Mouse (Mus musculus) spleen, postnatal 14 days (tissue): ENCODE measurements around the gene Nlgn2.

Experiments used
- DNase-seq, 2 experiments: peaks; one replicate each; pipeline ENCODE4 v3.0.0; 2021 to 2022; ENCODE audit warnings: low spot score in 2 of 2

Gene Nlgn2

DNA sequence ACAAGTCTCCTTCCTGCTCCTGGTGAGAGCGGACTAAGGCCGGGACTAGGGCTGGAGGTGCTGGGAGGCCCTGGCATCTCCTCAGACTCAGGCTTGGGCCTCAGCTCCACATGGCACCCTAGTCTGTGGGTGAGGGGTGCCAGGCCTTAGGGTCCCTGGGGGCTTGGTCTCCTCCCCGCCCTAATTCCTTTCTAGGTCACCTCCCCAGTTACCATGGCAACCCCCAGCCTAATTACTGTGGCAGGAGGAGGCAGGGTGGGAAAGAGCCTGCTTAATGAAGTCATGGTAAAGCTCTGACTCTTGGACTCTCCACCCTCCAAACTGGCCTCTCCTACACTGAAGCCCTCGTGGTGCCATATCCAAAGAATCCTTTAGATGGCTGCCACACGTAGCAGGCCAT, 8.8 kb downstream of the Nlgn2 start:
- no peak for DNase-seq

GRCm38 (mm10) chr11:69823456-69823855, 14.1 kb downstream of the Nlgn2 start:
- DNase-seq = no peak

DNA sequence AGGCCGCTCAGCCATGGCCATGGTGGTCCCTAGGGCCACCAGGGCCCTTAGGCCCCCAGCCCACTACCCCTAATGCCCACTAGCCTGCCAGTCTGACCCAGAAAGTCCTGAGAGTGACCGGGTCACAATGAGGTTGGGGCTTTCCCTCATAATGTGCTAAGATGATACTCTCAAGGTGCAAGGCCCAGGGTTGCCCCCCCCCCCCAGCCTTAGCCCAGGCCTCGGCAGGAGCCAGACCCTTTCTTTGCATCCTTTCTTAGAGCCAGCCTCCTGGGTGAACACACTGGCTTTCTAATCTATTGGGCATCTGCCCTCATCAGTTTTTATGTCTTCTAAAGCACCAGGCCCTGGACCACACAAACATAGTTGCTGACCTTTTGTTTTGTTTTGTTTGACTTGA, 15.5 kb downstream of the Nlgn2 start, which contains the start of gene Spem1:
Gene Spem1 (minus strand): TSS at position 101 of the 400 bp plus-strand sequence.
- DNase-seq = no peak

DNA sequence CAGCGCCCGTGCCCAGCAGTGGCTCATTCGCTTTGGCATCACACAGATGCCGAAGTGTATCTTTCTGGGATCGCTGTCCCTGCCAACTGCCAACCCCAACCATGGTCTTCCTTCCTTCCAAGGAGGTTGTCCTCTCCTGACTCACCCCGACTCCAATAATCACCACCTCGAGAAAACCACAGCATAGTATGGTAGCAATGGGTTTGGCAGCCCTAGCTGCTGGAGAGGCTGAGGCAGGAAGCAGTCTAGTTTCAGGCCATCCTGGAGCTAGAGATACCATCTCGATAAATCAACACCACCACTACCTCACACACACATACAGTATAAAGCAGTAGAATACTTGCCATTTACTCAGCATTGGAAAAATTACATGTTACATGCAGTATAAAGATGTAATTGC, 18.7 kb downstream of the Nlgn2 start:
- DNase-seq = no peak

DNA sequence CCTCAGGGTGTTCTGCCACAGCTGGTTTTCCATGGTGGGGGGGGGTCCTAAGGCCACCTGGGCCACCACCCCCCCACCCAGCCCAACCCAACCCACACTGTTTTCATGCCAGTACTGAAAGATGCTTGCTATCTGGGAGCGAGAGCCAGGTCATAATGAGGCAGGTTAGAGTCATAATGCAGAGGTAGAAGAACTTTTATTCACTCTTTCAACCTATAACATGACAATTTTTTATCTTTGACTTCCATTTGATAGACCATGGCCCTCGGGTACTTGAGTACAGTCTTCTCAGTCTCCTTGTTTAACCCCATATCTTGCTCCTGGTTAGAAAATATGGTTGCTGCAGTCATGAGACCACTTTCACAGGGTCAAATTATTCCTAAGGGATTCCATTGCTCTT, 19.2 kb downstream of the Nlgn2 start, which contains the start of gene Spem2:
Gene Spem2 (minus strand): TSS at position 101 of the 400 bp plus-strand sequence.
- no peak for DNase-seq

DNA sequence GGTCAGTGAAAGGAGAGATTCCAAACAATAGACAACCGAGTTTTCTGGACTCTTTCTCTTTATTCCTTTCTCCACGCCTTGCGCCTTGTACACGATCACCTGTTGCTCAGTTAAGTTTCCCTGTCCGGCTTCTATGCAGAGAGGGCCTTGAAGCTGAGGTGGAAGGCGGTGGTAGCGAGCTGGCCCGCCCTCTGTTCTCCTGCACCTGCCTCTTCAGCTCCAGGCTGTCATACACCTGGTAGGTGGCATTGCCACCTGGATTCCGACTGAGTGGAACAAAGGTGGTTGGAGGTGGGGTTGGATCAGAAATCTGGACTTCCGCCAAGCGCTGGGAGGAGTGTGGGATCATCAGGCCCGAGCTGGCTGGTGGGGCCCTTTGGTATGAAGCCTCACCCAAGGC, 21.1 kb downstream of the Nlgn2 start:
- no peak for DNase-seq

- no peak for DNase-seq
These were observed 22.4 kb downstream of the Nlgn2 start, which contains the start of gene Gm39566 for GRCm38 (mm10) chr11:69815155-69815554. Gm39566 (minus strand) TSS chr11:69815298.

DNA sequence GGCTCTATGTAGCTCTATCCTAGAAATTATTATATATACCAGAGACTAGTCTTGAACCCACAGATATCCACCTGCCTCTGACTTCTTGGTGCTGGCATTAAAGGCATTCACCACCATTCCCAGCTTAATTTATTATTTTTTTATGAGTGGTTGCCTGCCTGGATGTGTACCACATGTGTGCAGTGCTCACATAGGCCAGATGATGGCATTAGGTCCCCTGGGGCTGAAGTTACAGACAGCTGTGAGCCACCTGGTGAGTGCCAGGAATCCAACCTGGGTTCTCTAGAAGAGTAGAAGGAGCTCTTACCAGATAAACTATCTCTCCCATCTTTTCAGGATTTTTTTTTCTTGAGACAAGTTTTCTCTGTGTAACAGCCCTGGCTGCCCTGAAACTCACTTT, 27.3 kb downstream of the Nlgn2 start:
- DNase-seq = no peak

GRCm38 (mm10) chr11:69807641-69808040, 29.9 kb downstream of the Nlgn2 start:
- DNase-seq = no peak

DNA sequence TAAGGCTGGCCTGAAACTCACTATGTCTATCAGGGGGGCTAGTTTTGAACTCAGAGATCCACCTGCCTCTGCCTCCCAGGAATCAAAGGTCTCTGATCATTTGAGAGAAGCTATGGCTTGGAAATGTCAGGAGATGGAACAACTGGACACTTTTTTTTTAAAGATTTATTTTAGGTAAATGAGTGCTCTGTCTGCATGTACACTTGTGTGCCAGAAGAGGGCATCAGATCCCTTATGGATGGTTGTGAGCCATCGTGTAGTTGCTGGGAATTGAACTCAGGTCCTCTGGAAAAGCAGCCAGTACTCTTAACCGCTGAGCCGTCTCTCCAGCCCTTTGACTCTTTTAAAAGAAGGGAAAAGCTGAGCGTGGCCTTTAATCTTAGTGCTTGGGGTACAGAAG, 31.2 kb downstream of the Nlgn2 start:
- DNase-seq = no peak

DNA sequence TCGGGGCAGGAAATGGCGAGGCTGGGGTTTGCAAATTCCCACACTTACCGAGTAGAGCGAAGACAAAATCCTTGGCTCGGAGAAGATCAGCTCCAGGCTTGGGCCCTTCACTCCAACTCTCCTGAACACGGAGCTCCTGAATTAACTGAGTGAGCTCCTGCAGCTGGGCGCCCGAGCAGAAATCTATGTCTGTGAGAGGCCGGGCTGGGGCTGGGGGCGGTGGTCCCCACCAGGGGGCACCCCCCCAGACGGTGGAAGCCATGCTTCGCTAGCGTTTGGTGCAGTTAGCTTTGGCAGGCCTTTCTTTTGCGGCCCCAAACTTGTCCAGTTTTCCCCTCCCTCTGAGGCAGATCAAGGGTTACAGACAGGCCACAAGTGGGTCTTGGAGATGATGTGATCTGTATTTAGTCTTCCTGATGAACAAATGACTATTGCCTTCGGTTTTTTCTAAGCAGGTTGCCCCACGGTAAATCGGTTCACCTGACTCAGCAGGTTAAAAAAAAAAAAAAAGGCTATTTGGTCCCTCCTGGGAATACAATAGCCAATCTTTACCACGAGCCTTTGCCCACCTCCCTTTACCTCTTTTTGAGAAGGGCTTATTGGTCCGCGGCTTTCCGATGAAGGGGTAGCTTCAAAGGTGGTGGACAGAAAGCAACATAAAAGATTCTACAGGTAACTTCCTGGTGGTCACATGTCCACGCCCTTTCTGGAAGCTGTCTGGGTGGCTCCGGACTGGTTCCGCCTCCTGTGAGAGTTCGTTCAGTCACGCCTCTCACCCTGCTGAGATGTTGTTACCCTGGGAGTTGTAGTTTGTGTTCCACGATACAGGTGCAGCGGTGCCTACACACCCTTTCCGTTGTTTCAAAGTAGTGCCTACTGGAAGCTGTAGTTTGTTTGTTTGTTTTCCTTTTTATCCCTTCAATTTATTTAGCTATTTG, 32.3 kb downstream of the Nlgn2 start, which contains the start of gene Tmem102:
Gene Tmem102 (minus strand): TSS at position 653 of the 938 bp plus-strand sequence.
- no peak for DNase-seq

DNA sequence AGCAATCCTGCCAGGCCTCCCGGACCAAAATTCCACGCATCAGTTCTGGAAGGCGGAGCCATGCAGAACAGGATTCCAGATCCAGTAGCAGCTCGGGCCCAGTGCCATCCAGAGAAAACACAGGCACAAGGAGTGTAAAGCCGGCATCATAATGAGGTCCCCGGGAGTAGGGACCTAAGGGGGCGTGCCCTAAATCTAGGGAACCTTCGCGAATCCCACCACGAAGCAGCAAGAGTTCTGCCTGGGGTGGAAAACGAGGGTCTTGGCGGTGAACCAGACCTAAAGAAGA, 33.0 kb downstream of the Nlgn2 start:
- no peak for DNase-seq

DNA sequence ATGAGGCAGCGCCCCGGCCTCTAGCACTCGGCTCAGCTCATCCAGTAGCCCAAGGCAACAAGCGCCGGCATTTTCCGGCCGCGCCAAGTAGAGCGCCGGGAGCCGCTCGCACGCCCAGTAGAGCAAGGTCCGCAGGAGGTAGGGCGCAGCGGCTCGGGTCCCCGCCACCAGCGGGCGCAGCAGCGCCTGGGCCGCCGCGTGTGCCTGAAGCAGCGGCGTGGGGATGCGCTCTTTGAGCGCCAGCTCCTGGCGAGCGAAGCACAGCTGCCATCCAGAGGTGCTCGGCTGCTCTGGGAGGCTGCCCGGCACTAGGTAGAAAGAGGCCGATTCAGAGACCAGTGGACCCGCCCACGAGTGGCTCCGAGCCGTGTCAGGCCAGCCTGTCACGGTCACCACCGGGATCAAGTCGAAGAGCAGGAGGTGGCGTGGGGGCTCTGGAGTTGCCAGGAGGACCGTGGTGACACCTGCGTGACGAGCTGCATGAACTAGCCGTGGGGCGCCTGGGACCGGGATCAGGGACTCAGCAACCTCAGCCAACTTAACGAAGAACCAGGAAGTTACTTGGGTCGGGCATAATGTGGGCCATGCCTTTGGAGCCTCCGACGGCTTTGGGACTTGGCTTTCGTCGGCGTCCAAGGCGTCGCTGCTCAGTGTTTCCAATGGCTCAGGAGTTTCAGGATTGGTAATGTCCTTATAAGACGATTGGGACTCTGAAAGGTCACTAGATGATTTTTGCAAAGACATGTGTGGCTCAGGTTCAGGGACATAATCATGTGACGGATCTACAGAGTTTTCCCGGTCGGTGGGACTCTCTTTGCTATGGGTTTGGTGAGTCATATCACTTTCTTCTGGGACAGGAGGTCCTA, 33.6 kb downstream of the Nlgn2 start:
- DNase-seq = peak; percentile 48 to 63

- no peak for DNase-seq
These were observed 34.3 kb downstream of the Nlgn2 start for GRCm38 (mm10) chr11:69803328-69803727.

- DNase-seq = no peak
These were observed 34.9 kb downstream of the Nlgn2 start for GRCm38 (mm10) chr11:69802648-69803105.

GRCm38 (mm10) chr11:69801379-69801977, 36.1 kb downstream of the Nlgn2 start, which contains the start of gene Fgf11:
Fgf11 (minus strand) TSS chr11:69801857.
- no peak for DNase-seq

GRCm38 (mm10) chr11:69800392-69801197, 37.0 kb downstream of the Nlgn2 start:
- DNase-seq = no peak

DNA sequence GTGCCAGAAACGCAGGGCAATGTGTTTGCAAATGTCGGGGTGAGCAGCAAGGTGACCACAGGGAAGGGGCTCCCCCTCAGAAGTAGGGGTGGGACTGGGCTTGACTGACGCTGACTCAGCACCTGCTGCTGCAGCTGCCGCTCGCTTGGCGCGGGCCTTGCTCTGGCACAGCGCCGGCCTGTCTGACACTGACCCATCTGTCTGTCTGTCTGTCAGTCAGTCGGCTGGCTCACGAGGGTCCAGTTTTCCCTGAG, 37.5 kb downstream of the Nlgn2 start:
- no peak for DNase-seq

DNA sequence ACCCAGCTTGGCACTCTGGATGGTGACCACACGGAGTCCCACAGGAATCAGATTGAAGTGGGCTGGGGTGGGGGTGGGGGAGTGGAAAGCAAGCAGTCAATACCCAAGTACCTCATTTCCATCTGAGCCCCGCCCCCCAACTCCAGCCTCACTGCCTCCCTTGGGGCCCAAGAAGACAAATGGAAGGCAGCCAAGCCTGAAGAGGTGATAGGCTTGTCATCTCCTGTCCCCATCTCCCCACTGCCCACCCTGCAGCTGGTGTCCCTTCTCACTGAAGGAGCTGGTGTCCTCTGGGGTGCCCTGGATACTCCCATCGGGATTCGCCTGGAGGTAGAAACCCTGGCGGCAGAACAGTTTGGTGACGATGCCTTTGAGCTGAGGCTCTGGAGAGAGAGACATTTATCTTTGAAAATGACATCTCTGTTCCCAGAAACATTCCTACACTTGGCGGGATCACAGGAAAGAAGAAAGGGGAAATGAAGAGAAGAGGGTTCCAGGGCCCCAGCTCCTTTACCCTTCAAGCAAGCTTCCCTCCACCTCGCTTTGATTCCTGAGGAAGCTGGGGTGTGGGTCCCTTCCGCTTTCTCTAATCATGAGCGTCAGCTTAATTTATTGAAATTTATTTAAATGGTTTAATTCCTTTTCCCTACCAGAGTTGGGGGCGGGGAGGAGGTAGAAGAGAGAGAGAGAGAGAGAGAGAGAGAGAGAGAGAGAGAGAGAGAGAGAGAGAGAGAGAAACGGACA, 38.0 kb downstream of the Nlgn2 start:
- peak in 1 of 2 experiments; percentile 51 for DNase-seq

GRCm38 (mm10) chr11:69797924-69798323, 39.7 kb downstream of the Nlgn2 start:
- no peak for DNase-seq
